Mouse (Mus musculus) MEL (cell line): Measurements from ENCODE around the gene Pcp4. TPM values are rescaled to one million over a fixed set of nuclear protein-coding genes. Genes with fewer than 3 reads are reported as not detected.

Source experiments
- DNase-seq: peaks from one replicate; pipeline ENCODE4 v3.0.0; 2011; ENCODE audit warnings: low read depth, low spot score
- H3K27ac ChIP-seq: 2 replicates; pipeline ENCODE4 v1.5.1; 2012; ENCODE audit warnings: low read depth, mild to moderate bottlenecking, control low read depth, low read length, moderate library complexity; ENCODE audit not compliant: control insufficient read depth
- H3K27me3 ChIP-seq, 2 experiments: fragments of 150-350 bp in 1 of 2; sonication (generic) in 1 of 2; 2 replicates each; pipeline ENCODE4 v1.6.1; 2012; ENCODE audit warnings: low read length in 2 of 2, mild to moderate bottlenecking in 2 of 2, improper control_type of control experiment in 1 of 2, moderate library complexity in 1 of 2; ENCODE audit not compliant: insufficient read depth in 2 of 2, control insufficient read depth in 1 of 2
- H3K36me3 ChIP-seq, 2 experiments: 2 replicates each; pipeline ENCODE4 v1.6.1; 2012 to 2014; ENCODE audit warnings: low read length in 2 of 2, improper control_type of control experiment in 1 of 2, inconsistent platforms in 1 of 2, mild to moderate bottlenecking in 1 of 2; ENCODE audit not compliant: insufficient read depth in 2 of 2, control insufficient read depth in 1 of 2
- H3K4me1 ChIP-seq, 2 experiments: fragments of 150-350 bp in 1 of 2; sonication (generic) in 1 of 2; 2 replicates each; pipeline ENCODE4 v1.6.1; 2012; ENCODE audit warnings: low read length in 2 of 2, improper control_type of control experiment in 1 of 2, mild to moderate bottlenecking in 1 of 2; ENCODE audit not compliant: insufficient read depth in 2 of 2, control insufficient read depth in 1 of 2
- H3K4me3 ChIP-seq, 2 experiments: fragments of 150-350 bp in 1 of 2; sonication (generic) in 1 of 2; 2 replicates each; pipeline ENCODE4 v1.5.1; 2012; ENCODE audit warnings: low read depth in 2 of 2, low read length in 2 of 2, mild to moderate bottlenecking in 2 of 2, moderate library complexity in 2 of 2, control low read depth in 1 of 2, improper control_type of control experiment in 1 of 2; ENCODE audit not compliant: control insufficient read depth in 1 of 2, insufficient read depth in 1 of 2
- H3K79me2 ChIP-seq: 2 replicates; pipeline ENCODE4 v1.6.1; 2012; ENCODE audit warnings: mild to moderate bottlenecking, low read length, moderate library complexity; ENCODE audit not compliant: control insufficient read depth, poor library complexity, insufficient read depth
- H3K9ac ChIP-seq: 2 replicates; pipeline ENCODE4 v1.6.1; 2012; ENCODE audit warnings: low read depth, mild to moderate bottlenecking, control low read depth, low read length, moderate library complexity; ENCODE audit not compliant: control insufficient read depth, poor library complexity, severe bottlenecking
- H3K9me3 ChIP-seq: fragments of 150-350 bp; sonication (generic); replicated peaks from 2 replicates; pipeline ENCODE4 v1.6.1; 2012; ENCODE audit warnings: mild to moderate bottlenecking, low read length, improper control_type of control experiment, moderate library complexity; ENCODE audit not compliant: insufficient read depth
- BHLHE40 ChIP-seq: IDR thresholded peaks from 2 replicates; pipeline ENCODE4 v1.6.1; 2012; ENCODE audit warnings: low read depth, mild to moderate bottlenecking, inconsistent platforms, low read length, improper control_type of control experiment, borderline replicate concordance
- CHD2 ChIP-seq: IDR thresholded peaks from 2 replicates; pipeline ENCODE4 v1.6.1; 2011; ENCODE audit warnings: low read length, improper control_type of control experiment
- ELF1 ChIP-seq: IDR thresholded peaks from 2 replicates; pipeline ENCODE4 v1.6.1; 2014; ENCODE audit warnings: low read depth, mild to moderate bottlenecking, inconsistent platforms, low read length, improper control_type of control experiment, moderate library complexity
- EP300 ChIP-seq, 2 experiments: IDR thresholded peaks; 2 replicates each; pipeline ENCODE4 v1.6.1; 2011; ENCODE audit warnings: improper control_type of control experiment in 2 of 2, low read length in 2 of 2, low read depth in 1 of 2, mild to moderate bottlenecking in 1 of 2
- ETS1 ChIP-seq: IDR thresholded peaks from 2 replicates; pipeline ENCODE4 v1.6.1; 2012; ENCODE audit warnings: low read depth, mild to moderate bottlenecking, inconsistent platforms, low read length, improper control_type of control experiment, moderate library complexity
- GABPA ChIP-seq: IDR thresholded peaks from 2 replicates; pipeline ENCODE4 v1.6.1; 2012; ENCODE audit warnings: low read depth, mild to moderate bottlenecking, inconsistent platforms, low read length, improper control_type of control experiment, moderate library complexity
- GATA1 ChIP-seq: IDR thresholded peaks from 2 replicates; pipeline ENCODE4 v1.6.1; 2011; ENCODE audit warnings: low read depth, low read length, improper control_type of control experiment
- HCFC1 ChIP-seq: IDR thresholded peaks from 2 replicates; pipeline ENCODE4 v1.6.1; 2012; ENCODE audit warnings: low read depth, mild to moderate bottlenecking, inconsistent platforms, low read length, improper control_type of control experiment, moderate library complexity
- MAX ChIP-seq: IDR thresholded peaks from 2 replicates; pipeline ENCODE4 v1.6.1; 2011; ENCODE audit warnings: low read length, improper control_type of control experiment
- MAZ ChIP-seq: IDR thresholded peaks from 2 replicates; pipeline ENCODE4 v1.6.1; 2012; ENCODE audit warnings: low read depth, mild to moderate bottlenecking, inconsistent platforms, low read length, improper control_type of control experiment
- MEF2A ChIP-seq: IDR thresholded peaks from 2 replicates; pipeline ENCODE4 v1.6.1; 2014; ENCODE audit warnings: low read depth, mild to moderate bottlenecking, inconsistent platforms, low read length, improper control_type of control experiment; ENCODE audit not compliant: poor library complexity, insufficient replicate concordance, severe bottlenecking; ENCODE audit errors: extremely low read depth
- MXI1 ChIP-seq: IDR thresholded peaks from 2 replicates; pipeline ENCODE4 v1.6.1; 2011; ENCODE audit warnings: mild to moderate bottlenecking, low read depth, low read length, improper control_type of control experiment
- MYB ChIP-seq: IDR thresholded peaks from 2 replicates; pipeline ENCODE4 v1.6.1; 2011; ENCODE audit warnings: mild to moderate bottlenecking, low read depth, low read length, improper control_type of control experiment
- NELFE ChIP-seq: IDR thresholded peaks from 2 replicates; pipeline ENCODE4 v1.6.1; 2011; ENCODE audit warnings: low read depth, low read length, improper control_type of control experiment
- NRF1 ChIP-seq: IDR thresholded peaks from 2 replicates; pipeline ENCODE4 v1.6.1; 2014; ENCODE audit warnings: low read depth, mild to moderate bottlenecking, inconsistent platforms, low read length, improper control_type of control experiment, moderate library complexity; ENCODE audit not compliant: poor library complexity, insufficient read depth, severe bottlenecking
- POLR2A ChIP-seq, 2 experiments: IDR thresholded peaks; 2 replicates each; pipeline ENCODE4 v1.6.1; 2011 to 2012; ENCODE audit warnings: low read length in 2 of 2, mild to moderate bottlenecking in 2 of 2, control low read depth in 1 of 2, improper control_type of control experiment in 1 of 2, low read depth in 1 of 2, moderate library complexity in 1 of 2; ENCODE audit not compliant: control insufficient read depth in 1 of 2, insufficient read depth in 1 of 2, poor library complexity in 1 of 2
- RCOR1 ChIP-seq: IDR thresholded peaks from 2 replicates; pipeline ENCODE4 v1.6.1; 2012; ENCODE audit warnings: low read depth, mild to moderate bottlenecking, inconsistent platforms, low read length, improper control_type of control experiment
- SIN3A ChIP-seq: IDR thresholded peaks from 2 replicates; pipeline ENCODE4 v1.6.1; 2012; ENCODE audit warnings: low read length, improper control_type of control experiment, inconsistent platforms
- SMC3 ChIP-seq: IDR thresholded peaks from 2 replicates; pipeline ENCODE4 v1.6.1; 2011; ENCODE audit warnings: low read depth, low read length, improper control_type of control experiment
- TAL1 ChIP-seq: IDR thresholded peaks from 2 replicates; pipeline ENCODE4 v1.6.1; 2012; ENCODE audit warnings: mild to moderate bottlenecking, inconsistent platforms, low read length, moderate library complexity, mixed read lengths
- TBP ChIP-seq: IDR thresholded peaks from 2 replicates; pipeline ENCODE4 v1.8.0; 2011; ENCODE audit warnings: low read depth, low read length, improper control_type of control experiment
- TCF12 ChIP-seq: IDR thresholded peaks from 2 replicates; pipeline ENCODE4 v1.6.1; 2014; ENCODE audit warnings: low read depth, mild to moderate bottlenecking, inconsistent platforms, low read length, improper control_type of control experiment, moderate library complexity
- UBTF ChIP-seq: IDR thresholded peaks from 2 replicates; pipeline ENCODE4 v1.6.1; 2012; ENCODE audit warnings: low read depth, mild to moderate bottlenecking, inconsistent platforms, low read length, improper control_type of control experiment, moderate library complexity, borderline replicate concordance; ENCODE audit not compliant: insufficient read depth
- ZKSCAN1 ChIP-seq: IDR thresholded peaks from 2 replicates; pipeline ENCODE4 v1.6.1; 2012; ENCODE audit warnings: low read depth, mild to moderate bottlenecking, inconsistent platforms, low read length, improper control_type of control experiment, moderate library complexity
- ZMIZ1 ChIP-seq: IDR thresholded peaks from 2 replicates; pipeline ENCODE4 v1.6.1; 2012; ENCODE audit warnings: low read depth, mild to moderate bottlenecking, inconsistent platforms, low read length, improper control_type of control experiment, moderate library complexity
- ZNF384 ChIP-seq: IDR thresholded peaks from 2 replicates; pipeline ENCODE4 v1.6.1; 2012; ENCODE audit warnings: low read depth, mild to moderate bottlenecking, inconsistent platforms, low read length, improper control_type of control experiment
- polyA plus RNA-seq, 2 experiments: library from polyadenylated mRNA; stranded (reverse) in 1 of 2; unstranded in 1 of 2; fragments of >175 nt in 1 of 2; fragments of >200 nt in 1 of 2; gene quantifications; 2 replicates each; pipeline versions ENCODE4 v1.2.1 to v1.2.4; 2012; ENCODE audit warnings: low replicate concordance in 2 of 2, low read depth in 1 of 2; ENCODE audit not compliant: insufficient read length in 2 of 2, insufficient read depth in 1 of 2, missing spikeins in 1 of 2
- total RNA-seq: library from RNA; depleted of rRNA; stranded (reverse); fragments of 300-350 nt; gene quantifications from 2 replicates; pipeline ENCODE4 v1.2.3, GENCODE M21; 2012

Gene Pcp4
- total and polyA plus RNA-seq, 3 experiments: not detected

GRCm38 (mm10) chr16:96556621-96557020, 89.2 kb downstream of the Pcp4 start:
- TF ChIP-seq SMC3 (no peak), SIN3A (no peak), GATA1 (no peak), MYB (no peak), RCOR1 (no peak), CHD2 (no peak), TAL1 (no peak), NELFE (no peak), NRF1 (no peak), GABPA (no peak), HCFC1 (no peak), ZMIZ1 (no peak), POLR2A (IDR thresholded peaks at IDR 0.05; ENCODE audit: control insufficient read depth in 1 of 2, insufficient read depth in 1 of 2, low read depth in 1 of 2, low read length in 2 of 2, poor library complexity in 1 of 2) (no peak)
- no peaks in the 10 kb centered on the region for H3K4me1 ChIP-seq
- no peak overlapping the region for H3K9ac ChIP-seq
- H3K9me3 ChIP-seq: no peaks in the 10 kb centered on the region
- H3K36me3 ChIP-seq: no peaks in the 10 kb centered on the region
- no peaks in the 10 kb centered on the region for H3K27me3 ChIP-seq
- no peak overlapping the region for H3K4me3 ChIP-seq
- no peak for DNase-seq
- no peaks in the 10 kb centered on the region for H3K79me2 ChIP-seq
- H3K27ac ChIP-seq: no peak overlapping the region

- no peaks in the 10 kb centered on the region for H3K27me3 ChIP-seq
- no peak overlapping the region for H3K27ac ChIP-seq
- DNase-seq: no peak
- H3K4me3 ChIP-seq: no peak overlapping the region
- no peaks in the 10 kb centered on the region for H3K36me3 ChIP-seq
- no peak overlapping the region for H3K9ac ChIP-seq
- TF ChIP-seq TCF12: no peak
- no peak for TF ChIP-seq TBP
- no peak for TF ChIP-seq MEF2A
- no peak for TF ChIP-seq SMC3
- TF ChIP-seq ELF1: no peak
- no peak for TF ChIP-seq ZKSCAN1
- no peak for TF ChIP-seq MAX
- no peak for TF ChIP-seq ETS1
- TF ChIP-seq MAZ: no peak
- no peak for TF ChIP-seq ZNF384
- TF ChIP-seq HCFC1: no peak
- TF ChIP-seq EP300 (IDR thresholded peaks at IDR 0.05; ENCODE audit: low read depth in 1 of 2, low read length in 2 of 2): no peak
- no peak for TF ChIP-seq MXI1
- no peak for TF ChIP-seq BHLHE40
- TF ChIP-seq MYB: no peak
- no peak for TF ChIP-seq RCOR1
- TF ChIP-seq UBTF: no peak
- TF ChIP-seq NELFE: no peak
- TF ChIP-seq SIN3A: no peak
- TF ChIP-seq CHD2: no peak
- TF ChIP-seq, all 39 proteins: peak for 0
- no peaks in the 10 kb centered on the region for H3K79me2 ChIP-seq
- no peaks in the 10 kb centered on the region for H3K4me1 ChIP-seq
- no peaks in the 10 kb centered on the region for H3K9me3 ChIP-seq
Observed at GRCm38 (mm10) chr16:96558341-96558740, 90.9 kb downstream of the Pcp4 start.
